Mouse (Mus musculus) telencephalon, adult 2 months (tissue): ENCODE results near the gene D130043K22Rik.

Source experiments
- DNase-seq: peaks from one replicate; pipeline ENCODE4 v3.0.0-alpha.2; 2011; ENCODE audit warnings: low read depth, low spot score

The D130043K22Rik gene

GRCm38 (mm10) chr13:24892516-24892915 is 47.6 kb downstream of the D130043K22Rik start:
- DNase-seq, result no peak

GRCm38 (mm10) chr13:24893880-24894279 is 48.9 kb downstream of the D130043K22Rik start:
- DNase-seq, result no peak

- DNase-seq, result no peak
Measured at GRCm38 (mm10) chr13:24901916-24902315, 57.0 kb downstream of the D130043K22Rik start.

- DNase-seq, result no peak
Measured at GRCm38 (mm10) chr13:24903412-24903811, 58.5 kb downstream of the D130043K22Rik start.

- DNase-seq, result no peak
Measured at GRCm38 (mm10) chr13:24905422-24905821, 60.5 kb downstream of the D130043K22Rik start.

GRCm38 (mm10) chr13:24906831-24907570 is 62.1 kb downstream of the D130043K22Rik start:
- DNase-seq, result no peak

GRCm38 (mm10) chr13:24909112-24909511 is 64.2 kb downstream of the D130043K22Rik start:
- DNase-seq, result no peak

- no peak for DNase-seq
Measured at GRCm38 (mm10) chr13:24913576-24913975, 68.6 kb downstream of the D130043K22Rik start.

GRCm38 (mm10) chr13:24914915-24915314 is 70.0 kb downstream of the D130043K22Rik start:
- no peak for DNase-seq

- no peak for DNase-seq
Measured at GRCm38 (mm10) chr13:24915831-24916230, 70.9 kb downstream of the D130043K22Rik start.

- DNase-seq, result no peak
Measured at GRCm38 (mm10) chr13:24920333-24920977, 75.5 kb downstream of the D130043K22Rik start.

- DNase-seq, result no peak
Measured at GRCm38 (mm10) chr13:24921281-24921680, 76.3 kb downstream of the D130043K22Rik start.

- DNase-seq, result no peak
Measured at GRCm38 (mm10) chr13:24923991-24924390, 79.1 kb downstream of the D130043K22Rik start.

GRCm38 (mm10) chr13:24930591-24930990 is 85.7 kb downstream of the D130043K22Rik start:
- no peak for DNase-seq

- DNase-seq, result no peak
Measured at GRCm38 (mm10) chr13:24933199-24933598, 88.3 kb downstream of the D130043K22Rik start.

GRCm38 (mm10) chr13:24936772-24937107 is 91.8 kb downstream of the D130043K22Rik start:
- no peak for DNase-seq

- no peak for DNase-seq
Measured at GRCm38 (mm10) chr13:24937108-24937838, 92.3 kb downstream of the D130043K22Rik start, which contains the start of gene Aldh5a1. TSS of gene Aldh5a1 (minus strand) at chr13:24937661.

- no peak for DNase-seq
Measured at GRCm38 (mm10) chr13:24937839-24938166, 92.9 kb downstream of the D130043K22Rik start.

GRCm38 (mm10) chr13:24938683-24939082 is 93.7 kb downstream of the D130043K22Rik start:
- DNase-seq, result no peak

GRCm38 (mm10) chr13:24939472-24939871 is 94.5 kb downstream of the D130043K22Rik start:
- no peak for DNase-seq

- DNase-seq, result no peak
Measured at GRCm38 (mm10) chr13:24942512-24943282, 97.8 kb downstream of the D130043K22Rik start, which contains the start of gene Gpld1. TSS of gene Gpld1 (plus strand) at chr13:24943152.

- no peak for DNase-seq
Measured at GRCm38 (mm10) chr13:24943303-24943702, 98.4 kb downstream of the D130043K22Rik start.
